9 mouse cellular contexts compared by ENCODE assay signal in genomic region chr5:123128426-123129169, GRCm38 (mm10). TPM values are rescaled to one million over a fixed set of nuclear protein-coding genes. Genes with fewer than 3 reads are reported as not detected.
DNase-seq lines count a peak whose midpoint lies in the region; ATAC-seq and TF ChIP-seq lines count a peak whose summit lies in the region.
"Had no signal": no experiment of that assay in that cellular context is flagged by ENCODE, and none has a peak within 500 bp of the region (broad histone marks: within the 10 kb centered on the region; RNA-seq: fewer than 3 reads in every experiment).

No protein-coding gene starts in this region.

- peaks cover 1% of the 10 kb centered on the region; the same call in 1 of the 2 replicates for H3K36me3 ChIP-seq in liver, postnatal 0 days (replicated peaks; ENCODE audit: insufficient read depth, low read length)
- peaks cover 6% of the 10 kb centered on the region for H3K36me3 ChIP-seq in spleen, adult 2 months (ENCODE audit: control insufficient read depth, insufficient read depth, low read length)
- H3K36me3 ChIP-seq in intestine, embryonic 16.5 days (ENCODE audit: control insufficient read depth, insufficient read depth, low read length): 0 out of 2 replicates have a peak, but pooled peaks cover 4% of the 10 kb centered on the region

- H3K4me3 ChIP-seq in brown adipose tissue, adult 24 weeks (ENCODE audit: insufficient read depth, low read depth, low read length): peak overlapping the region; percentile 4; the same call in 1 of the 2 replicates
- H3K4me3 ChIP-seq in liver, postnatal 0 days (ENCODE audit: low read depth, low read length): peak overlapping the region; percentile 15; the same call in 1 of the 2 replicates
- peak overlapping the region; percentile 51; the same call in 1 of the 2 replicates for H3K4me3 ChIP-seq in spleen, adult 2 months (ENCODE audit: extremely low read depth, insufficient read depth, insufficient read length)
- no peak overlapping the region for H3K4me3 ChIP-seq in intestine, embryonic 16.5 days (ENCODE audit: low read length)

- 37% methylated on average over 10 of the region's 10 CpGs for WGBS in liver, postnatal 0 days (ENCODE audit: insufficient replicate concordance)
- WGBS in spleen, adult 2 months: 5% methylated on average over 10 of the region's 10 CpGs
- WGBS in intestine, embryonic 16.5 days: 61% methylated on average over 9 of the region's 10 CpGs

- peak; percentile 15 to 46 for DNase-seq in adrenal gland, adult (ENCODE audit: inconsistent age in 2 of 2, low spot score in 1 of 2)
- no peak for DNase-seq in adrenal gland, adult 2 months
- peak; percentile 70 for DNase-seq in liver, postnatal 0 days
- peak; percentile 90 to 93 for DNase-seq in spleen, adult 2 months (ENCODE audit: low read depth in 1 of 2, low spot score in 2 of 2)
- no peak for DNase-seq in frontal cortex, postnatal 36 days (ENCODE audit: low spot score in 2 of 2)
- no peak for DNase-seq in gastrocnemius, postnatal 14 days

- intact Hi-C loops in gastrocnemius, postnatal 14 days (cut with DNase I; ENCODE audit: low total_unique reads): no loop called here

- TF ChIP-seq EP300 in liver, postnatal 0 days (IDR thresholded peaks at IDR 0.05; ENCODE audit: low read depth): no peak

- no peaks in the 10 kb centered on the region for H3K27me3 ChIP-seq in liver, postnatal 0 days (ENCODE audit: insufficient read depth, low read length)
- no peaks in the 10 kb centered on the region for H3K27me3 ChIP-seq in spleen, adult 2 months (ENCODE audit: control insufficient read depth, insufficient read depth, low read length)
- H3K27me3 ChIP-seq in intestine, embryonic 16.5 days (replicated peaks; ENCODE audit: control insufficient read depth, insufficient read depth, low read length): no peaks in the 10 kb centered on the region

- H3K27ac ChIP-seq in brown adipose tissue, adult 24 weeks (replicated peaks; ENCODE audit: low read depth, low read length): peak overlapping the region; percentile 24; the same call in 1 of the 2 replicates
- peak overlapping the region; percentile 88 for H3K27ac ChIP-seq in liver, postnatal 0 days (ENCODE audit: low read depth)
- H3K27ac ChIP-seq in spleen, adult 2 months (ENCODE audit: insufficient read depth, low read length): peak overlapping the region; percentile 98
- H3K27ac ChIP-seq in intestine, embryonic 16.5 days (ENCODE audit: low read length): no peak overlapping the region

- TF ChIP-seq CTCF in liver, postnatal 0 days (IDR thresholded peaks at IDR 0.05; ENCODE audit: low read depth): 0 out of 2 replicates have a peak, but pooled peaks have one; percentile 2
- no peak for TF ChIP-seq CTCF in spleen, adult 2 months (IDR thresholded peaks at IDR 0.05; ENCODE audit: extremely low read depth, insufficient read depth, insufficient read length, insufficient replicate concordance)

- peak overlapping the region; percentile 55 for H3K4me2 ChIP-seq in liver, postnatal 0 days (ENCODE audit: low read depth, low read length)
- no peak overlapping the region for H3K4me2 ChIP-seq in intestine, embryonic 16.5 days (ENCODE audit: low read depth, low read length)
- H3K4me2 ChIP-seq: midbrain, embryonic 11.5 days had no signal

- no peak overlapping the region for H3K9ac ChIP-seq in liver, postnatal 0 days (replicated peaks)
- H3K9ac ChIP-seq in intestine, embryonic 16.5 days (ENCODE audit: low read depth, low read length): no peak overlapping the region

- ATAC-seq in liver, postnatal 0 days: no peak
- ATAC-seq in intestine, embryonic 16.5 days: no peak

- no peaks in the 10 kb centered on the region for H3K4me1 ChIP-seq in brown adipose tissue, adult 24 weeks (ENCODE audit: control insufficient read depth, insufficient read depth, insufficient read length, low read length)
- peaks cover 40% of the 10 kb centered on the region for H3K4me1 ChIP-seq in liver, postnatal 0 days (ENCODE audit: insufficient read depth)
- peaks cover 35% of the 10 kb centered on the region; the same call in 1 of the 2 replicates for H3K4me1 ChIP-seq in spleen, adult 2 months (ENCODE audit: control insufficient read depth, insufficient read depth, insufficient read length)
- peaks cover 33% of the 10 kb centered on the region for H3K4me1 ChIP-seq in intestine, embryonic 16.5 days (ENCODE audit: control insufficient read depth, insufficient read depth, low read length)

- H3K9me3 ChIP-seq in liver, postnatal 0 days (ENCODE audit: low read length): no peaks in the 10 kb centered on the region
- no peaks in the 10 kb centered on the region for H3K9me3 ChIP-seq in intestine, embryonic 16.5 days (ENCODE audit: control insufficient read depth, low read length)

- TF ChIP-seq POLR2A in spleen, adult 2 months (IDR thresholded peaks at IDR 0.05; ENCODE audit: low read depth, low read length): peak; percentile 16

RNA-seq across cellular contexts. Expression of gene Rhof, which starts 3.9 kb away (rescaled TPM):
- 1 to 10 TPM in 1 of 2 experiments, under 1 TPM in 1; 0.84 to 3.8 TPM for total RNA-seq in adrenal gland, adult 2 months (2021)
- 1.7 and 3.6 TPM in 2 replicates for polyA plus RNA-seq in adrenal gland, adult 2 months (2012; rRNA removed)
- polyA plus RNA-seq in brown adipose tissue, adult 24 weeks (2012; ENCODE audit: insufficient read depth, insufficient read length, missing spikeins): 0.48 and 0.67 TPM in 2 replicates
- 2.1 and 2.4 TPM in 2 replicates for polyA plus RNA-seq in liver, postnatal 0 days (2015; fragmentation: Nextera tagmentation; extraction: Ambion mirVana)
- 70.7 and 72.5 TPM in 2 replicates for polyA plus RNA-seq in spleen, adult 2 months (2012; rRNA removed)
- polyA plus RNA-seq in intestine, embryonic 16.5 days (2015; fragmentation: Nextera tagmentation; extraction: Ambion mirVana): 2.5 and 2.8 TPM in 2 replicates
- total RNA-seq in gastrocnemius, postnatal 14 days (2021): under 1 TPM; 0.27 to 0.51 TPM

RNA-seq across cellular contexts. Expression of gene Setd1b, which starts 13.4 kb away (rescaled TPM):
- 10 to 100 TPM; 20.5 to 24.0 TPM for total RNA-seq in adrenal gland, adult 2 months (2021)
- polyA plus RNA-seq in adrenal gland, adult 2 months (2012; rRNA removed): 17.2 and 22.3 TPM in 2 replicates
- polyA plus RNA-seq in brown adipose tissue, adult 24 weeks (2012; ENCODE audit: insufficient read depth, insufficient read length, missing spikeins): 5.4 and 8.3 TPM in 2 replicates
- 3.6 and 4.3 TPM in 2 replicates for polyA plus RNA-seq in liver, postnatal 0 days (2015; fragmentation: Nextera tagmentation; extraction: Ambion mirVana)
- polyA plus RNA-seq in spleen, adult 2 months (2012; rRNA removed): 20.5 and 23.2 TPM in 2 replicates
- polyA plus RNA-seq in intestine, embryonic 16.5 days (2015; fragmentation: Nextera tagmentation; extraction: Ambion mirVana): 6.6 and 6.9 TPM in 2 replicates
- 10 to 100 TPM; 10.5 to 11.2 TPM for total RNA-seq in gastrocnemius, postnatal 14 days (2021)

RNA-seq across cellular contexts. Expression of gene Psmd9, which starts 40.6 kb away (rescaled TPM):
- 10 to 100 TPM; 20.5 to 29.1 TPM for total RNA-seq in adrenal gland, adult 2 months (2021)
- 17.9 and 22.6 TPM in 2 replicates for polyA plus RNA-seq in adrenal gland, adult 2 months (2012; rRNA removed)
- polyA plus RNA-seq in brown adipose tissue, adult 24 weeks (2012; ENCODE audit: insufficient read depth, insufficient read length, missing spikeins): 18.4 and 19.5 TPM in 2 replicates
- polyA plus RNA-seq in liver, postnatal 0 days (2015; fragmentation: Nextera tagmentation; extraction: Ambion mirVana): 116 and 120 TPM in 2 replicates
- 13.3 and 19.5 TPM in 2 replicates for polyA plus RNA-seq in spleen, adult 2 months (2012; rRNA removed)
- 64.3 and 66.3 TPM in 2 replicates for polyA plus RNA-seq in intestine, embryonic 16.5 days (2015; fragmentation: Nextera tagmentation; extraction: Ambion mirVana)
- total RNA-seq in gastrocnemius, postnatal 14 days (2021): 10 to 100 TPM; 19.2 to 19.5 TPM

RNA-seq across cellular contexts. Expression of gene Hpd, which starts 53.9 kb away (rescaled TPM):
- 10 to 100 TPM in 1 of 2 experiments, 1 to 10 TPM in 1; 5.0 to 11.2 TPM for total RNA-seq in adrenal gland, adult 2 months (2021)
- polyA plus RNA-seq in adrenal gland, adult 2 months (2012; rRNA removed): 1.0 and 2.2 TPM in 2 replicates
- polyA plus RNA-seq in brown adipose tissue, adult 24 weeks (2012; ENCODE audit: insufficient read depth, insufficient read length, missing spikeins): 1.7 TPM in 2 replicates
- 638 and 713 TPM in 2 replicates for polyA plus RNA-seq in liver, postnatal 0 days (2015; fragmentation: Nextera tagmentation; extraction: Ambion mirVana)
- polyA plus RNA-seq in spleen, adult 2 months (2012; rRNA removed): 0.19 and 0.37 TPM in 2 replicates
- 9.0 and 9.9 TPM in 2 replicates for polyA plus RNA-seq in intestine, embryonic 16.5 days (2015; fragmentation: Nextera tagmentation; extraction: Ambion mirVana)
- total RNA-seq in gastrocnemius, postnatal 14 days (2021): not detected
- polyA plus RNA-seq: midbrain, embryonic 11.5 days had no signal

Comparison
In these comparisons a context has a peak if more than half of its experiments do, and no peak if none do; other contexts are left out.
1. DNase-seq: peak in adrenal gland, adult (2 of 2), liver, postnatal 0 days (single experiment) and spleen, adult 2 months (2 of 2); none in adrenal gland, adult 2 months (single experiment), frontal cortex, postnatal 36 days (0 of 2) and gastrocnemius, postnatal 14 days (single experiment).
2. RNA of gene Rhof, which starts 3.9 kb away (polyA plus RNA-seq): 70.7 to 72.5 TPM in spleen, adult 2 months; 2.5 to 2.8 TPM in intestine, embryonic 16.5 days, 2.1 to 2.4 TPM in liver, postnatal 0 days, 1.7 to 3.6 TPM in adrenal gland, adult 2 months and 0.48 to 0.67 TPM in brown adipose tissue, adult 24 weeks; every median in the first group is over 10 times any median in the second.